Mouse (Mus musculus) Patski (cell line): ENCODE results near the gene Col11a2. TPM values are rescaled to one million over a fixed set of nuclear protein-coding genes. Genes with fewer than 3 reads are reported as not detected.
A peak's percentile ranks its signal among the peaks of the same experiment; 100 is the strongest.

ENCODE experiments used
- ATAC-seq: fragments of 100-300 bp; one replicate; pipeline ENCODE4 v1.8.0; 2021
- CTCF ChIA-PET: fragments of 350-600 bp; sonication (Branson Sonifier 250); formaldehyde crosslinking; loops from one replicate; lab custom pipeline; 2022; ENCODE audit warnings: inconsistent platforms; lab: Charles Lee
- POLR2A ChIA-PET: fragments of 350-600 bp; sonication (Branson Sonifier 250); formaldehyde crosslinking; loops from one replicate; lab custom pipeline; 2022; ENCODE audit warnings: antibody characterized with exemption, inconsistent platforms; lab: Charles Lee
- DNase-seq: peaks from one replicate; pipeline ENCODE4 v3.0.0-alpha.2; 2011; ENCODE audit warnings: low read depth, low spot score
- H3K27me3 ChIP-seq: fragments of 371-371 bp; one replicate; pipeline ENCODE4 v1.5.1; 2021
- CTCF ChIP-seq: fragments of 100-300 bp; IDR thresholded peaks from one replicate; pipeline ENCODE4 v1.5.1; 2021
- in situ Hi-C: fragments of 300-500 bp; cut with MboI; formaldehyde crosslinking; loops from 3 replicates; pipeline ENCODE4 v1.11.1; 2018; ENCODE audit warnings: low pct_unique_long_range_greater_than_20kb, mixed read lengths
- polyA plus RNA-seq: library from polyadenylated mRNA; unstranded; gene quantifications from one replicate; pipeline ENCODE4 v1.2.3, GENCODE M21; 2021

Gene Col11a2
- polyA plus RNA-seq, 1 experiment from 2014 or later: 0.60 TPM

DNA sequence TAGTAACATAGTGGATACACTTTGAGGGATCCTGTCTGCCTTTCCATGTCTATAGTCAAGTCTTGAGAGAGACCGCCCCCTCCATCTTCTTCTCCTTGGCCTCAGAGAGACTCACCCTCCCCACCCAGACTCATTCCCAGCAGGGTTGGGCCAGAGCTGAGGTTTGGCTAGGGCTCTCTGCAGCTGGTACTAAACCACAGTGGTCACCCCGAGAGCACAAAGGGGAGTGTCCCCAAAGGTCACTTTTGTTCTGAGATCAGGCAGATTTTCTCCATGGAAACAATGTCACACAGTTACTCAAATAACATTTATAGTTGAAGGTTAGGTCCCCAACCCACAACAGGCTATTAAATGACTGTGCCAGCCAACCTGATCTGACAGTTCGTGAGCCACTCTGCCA, 29.6 kb downstream of the Col11a2 start:
- POLR2A ChIA-PET: no interaction called here
- H3K27me3 ChIP-seq: no peaks in the 10 kb centered on the region
- ATAC-seq: no peak
- in situ Hi-C loops: no loop called here
- no peak for TF ChIP-seq CTCF
- CTCF ChIA-PET: no interaction called here
- no peak for DNase-seq

DNA sequence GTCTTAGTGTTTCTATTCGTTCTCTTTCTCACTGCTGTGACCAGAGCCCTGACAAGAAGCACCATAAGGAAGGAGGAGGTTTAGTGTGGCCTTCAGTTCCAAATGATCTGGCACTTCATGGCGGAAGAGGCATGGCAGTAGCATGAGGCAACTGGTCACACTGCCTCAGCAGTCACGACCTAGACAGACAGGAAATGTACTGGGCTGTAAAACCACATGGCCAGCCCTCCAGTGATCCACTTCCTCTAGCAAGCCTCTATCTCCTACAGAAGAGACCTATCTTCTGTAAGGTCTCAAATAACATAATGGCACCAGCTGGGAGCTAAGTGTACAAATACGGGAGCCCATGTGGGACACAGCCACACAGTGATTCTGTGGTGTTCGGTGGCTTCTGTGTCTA, 32.9 kb downstream of the Col11a2 start:
- POLR2A ChIA-PET: no interaction called here
- TF ChIP-seq CTCF: no peak
- CTCF ChIA-PET: interaction anchor here (1.6 kb wide), 1 partner anchor 13 kb away, joined by 3 read pairs; no protein-coding TSS in a partner anchor
- in situ Hi-C loops: no loop called here
- H3K27me3 ChIP-seq: peaks cover 6% of the 10 kb centered on the region
- ATAC-seq (no peak), DNase-seq (no peak)

GRCm38 (mm10) chr17:34075271-34075670, 36.0 kb downstream of the Col11a2 start:
- ChIA-PET POLR2A (no interaction called here), CTCF (interaction anchor here (1.0 to 1.1 kb wide), 3 partner anchors 21 to 93 kb away, joined by 3 to 4 read pairs (median 4); no protein-coding TSS in a partner anchor)
- peaks cover 9% of the 10 kb centered on the region for H3K27me3 ChIP-seq
- in situ Hi-C loops: loop anchor here (5.0 kb wide), 1 partner anchor 92 kb away; no protein-coding TSS in a partner anchor
- ATAC-seq (no peak), DNase-seq (no peak)
- peak; percentile 79 for TF ChIP-seq CTCF

DNA sequence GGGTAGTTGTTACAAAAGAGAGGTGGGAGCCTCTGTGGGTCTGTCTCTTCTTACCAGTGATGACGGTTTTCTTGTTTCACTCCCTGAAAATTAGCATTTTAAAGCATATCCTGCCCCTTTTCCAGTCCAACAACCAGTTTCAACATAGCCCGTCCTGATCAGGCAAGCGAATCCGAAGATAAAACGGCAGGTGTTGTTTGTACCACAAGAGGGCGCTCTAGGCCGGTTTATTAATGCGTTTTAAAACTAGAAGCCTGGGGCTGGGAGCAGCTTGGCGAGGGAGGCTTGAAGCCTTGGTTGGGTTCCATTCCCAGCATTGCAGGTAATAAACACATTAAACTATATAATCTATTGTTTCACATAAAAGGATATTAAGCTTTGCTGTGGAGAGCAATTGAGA, 38.3 kb downstream of the Col11a2 start:
- peak; percentile 27 for DNase-seq
- in situ Hi-C loops: loop anchor here (5.0 kb wide), 1 partner anchor 90 kb away; no protein-coding TSS in a partner anchor
- TF ChIP-seq CTCF: peak; percentile 93
- ChIA-PET CTCF (interaction anchor here (0.7 to 2.1 kb wide), 11 partner anchors 11 to 92 kb away, joined by 3 to 8 read pairs (median 3); partner anchors contain the start of gene H2-Oa), POLR2A (interaction anchor here (0.9 to 1.0 kb wide), 2 partner anchors 25 to 93 kb away, joined by 3 read pairs; no protein-coding TSS in a partner anchor)
- H3K27me3 ChIP-seq: peaks cover 9% of the 10 kb centered on the region
- no peak for ATAC-seq

GRCm38 (mm10) chr17:34078148-34078547, 38.9 kb downstream of the Col11a2 start:
- DNase-seq (no peak), ATAC-seq (no peak)
- TF ChIP-seq CTCF: no peak
- in situ Hi-C loops: loop anchor here (5.0 kb wide), 1 partner anchor 89 kb away; no protein-coding TSS in a partner anchor
- ChIA-PET CTCF (interaction anchor here (0.7 to 2.1 kb wide), 11 partner anchors 10 to 92 kb away, joined by 3 to 8 read pairs (median 3); partner anchors contain the start of gene H2-Oa), POLR2A (interaction anchor here (0.9 to 1.0 kb wide), 2 partner anchors 25 to 93 kb away, joined by 3 read pairs; no protein-coding TSS in a partner anchor)
- peaks cover 9% of the 10 kb centered on the region for H3K27me3 ChIP-seq

DNA sequence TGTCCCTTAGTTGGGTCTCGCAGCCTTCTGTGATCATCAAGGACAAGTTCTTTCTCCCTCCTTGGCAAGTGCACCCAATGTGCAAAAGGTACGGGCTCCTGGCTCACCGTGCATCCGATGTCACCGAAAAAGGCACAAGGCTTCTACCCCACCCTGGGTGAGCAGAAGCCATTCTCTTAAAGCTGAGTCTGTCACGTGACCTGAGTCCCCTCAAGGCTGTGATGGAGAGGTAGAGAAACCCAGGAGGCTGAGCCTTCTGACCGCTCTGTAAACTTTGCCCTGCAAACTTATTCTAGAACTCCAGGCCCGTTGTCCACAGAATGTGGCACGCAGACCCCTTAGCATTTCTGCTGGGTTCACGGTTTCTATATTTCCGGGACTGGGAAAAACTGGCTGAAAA, 39.8 kb downstream of the Col11a2 start:
- no peak for DNase-seq
- ATAC-seq: no peak
- in situ Hi-C loops: loop anchor here (5.0 kb wide), 1 partner anchor 88 kb away; no protein-coding TSS in a partner anchor
- H3K27me3 ChIP-seq: peaks cover 9% of the 10 kb centered on the region
- no peak for TF ChIP-seq CTCF
- POLR2A ChIA-PET: no interaction called here
- CTCF ChIA-PET: interaction anchor here (0.7 to 2.1 kb wide), 3 partner anchors 9 to 174 kb away, joined by 3 to 8 read pairs (median 5); no protein-coding TSS in a partner anchor

DNA sequence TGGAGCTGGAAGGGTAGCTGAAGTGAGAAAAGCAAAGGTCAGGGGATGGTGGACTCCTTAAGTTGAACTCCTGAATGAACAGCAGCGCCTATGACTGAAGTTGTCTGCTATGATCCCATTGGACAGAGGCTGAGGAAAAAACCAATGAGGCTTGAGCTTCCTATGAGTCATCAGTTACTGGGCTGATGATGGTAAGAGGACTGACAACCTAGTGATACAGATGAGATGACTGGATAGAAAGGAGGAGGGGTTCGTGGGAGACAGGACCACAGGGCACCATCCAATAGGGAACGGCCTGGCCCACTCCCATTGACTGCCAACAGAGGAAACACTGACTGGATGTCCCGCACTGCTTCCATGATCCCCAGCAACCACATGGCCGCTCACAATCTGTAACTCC, 40.4 kb downstream of the Col11a2 start:
- H3K27me3 ChIP-seq: peaks cover 9% of the 10 kb centered on the region
- no peak for TF ChIP-seq CTCF
- DNase-seq (peak; percentile 17), ATAC-seq (no peak)
- CTCF ChIA-PET: interaction anchor here (1.3 to 2.1 kb wide), 3 partner anchors 9 to 90 kb away, joined by 4 to 8 read pairs (median 5); no protein-coding TSS in a partner anchor
- POLR2A ChIA-PET: no interaction called here
- in situ Hi-C loops: loop anchor here (5.0 kb wide), 1 partner anchor 88 kb away; no protein-coding TSS in a partner anchor

- in situ Hi-C loops: no loop called here
- no peak for TF ChIP-seq CTCF
- CTCF ChIA-PET: no interaction called here
Measured at GRCm38 (mm10) chr17:34083104-34083503, 43.9 kb downstream of the Col11a2 start.

GRCm38 (mm10) chr17:34087386-34087785, 48.1 kb downstream of the Col11a2 start:
- DNase-seq (no peak), ATAC-seq (no peak)
- in situ Hi-C loops: no loop called here
- ChIA-PET POLR2A (no interaction called here), CTCF (interaction anchor here (2.3 kb wide), 1 partner anchor 9 kb away, joined by 8 read pairs; no protein-coding TSS in a partner anchor)
- H3K27me3 ChIP-seq: peaks cover 3% of the 10 kb centered on the region
- no peak for TF ChIP-seq CTCF

More at GRCm38 (mm10) chr17:34083104-34083503, 43.9 kb downstream of the Col11a2 start:
- DNase-seq (no peak), ATAC-seq (no peak)
- no peaks in the 10 kb centered on the region for H3K27me3 ChIP-seq
- POLR2A ChIA-PET: no interaction called here

- ChIA-PET POLR2A (interaction anchor here (0.6 kb wide), 2 partner anchors 34 to 37 kb away, joined by 3 to 4 read pairs; no protein-coding TSS in a partner anchor), CTCF (interaction anchor here (0.7 to 2.3 kb wide), 2 partner anchors 10 to 12 kb away, joined by 3 to 8 read pairs; no protein-coding TSS in a partner anchor)
- ATAC-seq: no peak
- in situ Hi-C loops: no loop called here
- TF ChIP-seq CTCF: no peak
- H3K27me3 ChIP-seq: peaks cover 3% of the 10 kb centered on the region
- DNase-seq: no peak
Measured at GRCm38 (mm10) chr17:34088124-34088523, 48.9 kb downstream of the Col11a2 start.

- ChIA-PET POLR2A (no interaction called here), CTCF (interaction anchor here (0.8 kb wide), 1 partner anchor 10 kb away, joined by 3 read pairs; no protein-coding TSS in a partner anchor)
- peaks cover 3% of the 10 kb centered on the region for H3K27me3 ChIP-seq
- ATAC-seq (no peak), DNase-seq (no peak)
- TF ChIP-seq CTCF: no peak
- in situ Hi-C loops: no loop called here
Measured at GRCm38 (mm10) chr17:34090923-34091322, 51.7 kb downstream of the Col11a2 start.
